Mouse (Mus musculus): Measurements from ENCODE around the gene B4galt1. TPM values are rescaled to one million over a fixed set of nuclear protein-coding genes. Genes with fewer than 3 reads are reported as not detected.

The B4galt1 gene
- polyA plus RNA-seq, 1 experiment = 43.8 TPM

- Histone ChIP-seq H3K4me1 (peaks cover 63% of the 10 kb centered on the region), H3K27me3 (replicated peaks) (no peaks in the 10 kb centered on the region), H3K9me3 (peaks cover 6% of the 10 kb centered on the region; the same call in 1 of the 2 replicates), H3K4me3 (replicated peaks) (peak overlapping the region; percentile 35), H3K36me3 (replicated peaks; ENCODE audit: low read length) (no peaks in the 10 kb centered on the region)
- TF ChIP-seq FLI1 (IDR thresholded peaks at IDR 0.05; ENCODE audit: low read length) (no peak), GATA1 (IDR thresholded peaks at IDR 0.05; ENCODE audit: borderline replicate concordance, low read length) (no peak)
Observed at GRCm38 (mm10) chr4:40888839-40889238, 35.0 kb upstream of the B4galt1 start.

GRCm38 (mm10) chr4:40885883-40886282, 32.1 kb upstream of the B4galt1 start:
- H3K4me1 ChIP-seq = peaks cover 74% of the 10 kb centered on the region
- no peaks in the 10 kb centered on the region for H3K36me3 ChIP-seq (replicated peaks; ENCODE audit: low read length)
- TF ChIP-seq FLI1 (IDR thresholded peaks at IDR 0.05; ENCODE audit: low read length) (no peak), GATA1 (IDR thresholded peaks at IDR 0.05; ENCODE audit: borderline replicate concordance, low read length) (no peak)
- H3K27me3 ChIP-seq (replicated peaks) = no peaks in the 10 kb centered on the region
- no peak overlapping the region for H3K4me3 ChIP-seq (replicated peaks)
- H3K9me3 ChIP-seq = no peaks in the 10 kb centered on the region

- no peaks in the 10 kb centered on the region for H3K9me3 ChIP-seq
- H3K36me3 ChIP-seq (replicated peaks; ENCODE audit: low read length) = no peaks in the 10 kb centered on the region
- peaks cover 75% of the 10 kb centered on the region for H3K4me1 ChIP-seq
- no peaks in the 10 kb centered on the region for H3K27me3 ChIP-seq (replicated peaks)
- TF ChIP-seq GATA1 (IDR thresholded peaks at IDR 0.05; ENCODE audit: borderline replicate concordance, low read length) = no peak
- TF ChIP-seq FLI1 (IDR thresholded peaks at IDR 0.05; ENCODE audit: low read length) = no peak
- H3K4me3 ChIP-seq (replicated peaks) = no peak overlapping the region
Observed at GRCm38 (mm10) chr4:40885166-40885525, 31.3 kb upstream of the B4galt1 start.

GRCm38 (mm10) chr4:40884282-40885165, 30.7 kb upstream of the B4galt1 start:
- TF ChIP-seq FLI1 (IDR thresholded peaks at IDR 0.05; ENCODE audit: low read length) (no peak), GATA1 (IDR thresholded peaks at IDR 0.05; ENCODE audit: borderline replicate concordance, low read length) (no peak)
- H3K9me3 ChIP-seq = no peaks in the 10 kb centered on the region
- H3K36me3 ChIP-seq (replicated peaks; ENCODE audit: low read length) = no peaks in the 10 kb centered on the region
- no peak overlapping the region for H3K4me3 ChIP-seq (replicated peaks)
- no peaks in the 10 kb centered on the region for H3K27me3 ChIP-seq (replicated peaks)
- H3K4me1 ChIP-seq = peaks cover 70% of the 10 kb centered on the region

- H3K9me3 ChIP-seq = no peaks in the 10 kb centered on the region
- no peak overlapping the region for H3K4me3 ChIP-seq (replicated peaks)
- no peak for TF ChIP-seq FLI1 (IDR thresholded peaks at IDR 0.05; ENCODE audit: low read length)
- TF ChIP-seq GATA1 (IDR thresholded peaks at IDR 0.05; ENCODE audit: borderline replicate concordance, low read length) = no peak
- H3K27me3 ChIP-seq (replicated peaks) = no peaks in the 10 kb centered on the region
- no peaks in the 10 kb centered on the region for H3K36me3 ChIP-seq (replicated peaks; ENCODE audit: low read length)
- peaks cover 61% of the 10 kb centered on the region for H3K4me1 ChIP-seq
Observed at GRCm38 (mm10) chr4:40883200-40883599, 29.4 kb upstream of the B4galt1 start.

DNA sequence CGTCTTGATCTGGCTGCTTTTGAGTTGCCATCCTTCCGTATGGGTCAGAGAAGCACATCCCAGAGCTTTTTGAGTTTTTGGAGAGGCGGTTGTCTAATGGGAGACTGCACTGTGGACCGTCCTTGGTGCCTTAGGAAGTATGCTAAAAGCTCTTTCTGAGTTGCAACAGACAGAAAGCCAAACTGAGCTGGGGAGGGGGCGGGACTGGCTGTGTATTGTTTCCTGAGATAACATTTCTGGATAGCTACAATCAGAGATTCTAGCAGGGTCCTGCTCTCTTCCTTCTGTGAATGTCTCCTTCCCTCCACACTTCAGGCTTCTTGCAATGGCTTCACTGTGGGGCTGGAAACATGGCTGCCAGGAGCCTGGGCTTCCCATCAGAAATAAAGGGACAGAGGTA, 23.7 kb upstream of the B4galt1 start:
- Histone ChIP-seq H3K36me3 (replicated peaks; ENCODE audit: low read length) (no peaks in the 10 kb centered on the region), H3K4me1 (peaks cover 79% of the 10 kb centered on the region), H3K9me3 (no peaks in the 10 kb centered on the region), H3K27me3 (replicated peaks) (no peaks in the 10 kb centered on the region), H3K4me3 (replicated peaks) (peak overlapping the region; percentile 73)
- no peak for TF ChIP-seq GATA1 (IDR thresholded peaks at IDR 0.05; ENCODE audit: borderline replicate concordance, low read length)
- no peak for TF ChIP-seq FLI1 (IDR thresholded peaks at IDR 0.05; ENCODE audit: low read length)

DNA sequence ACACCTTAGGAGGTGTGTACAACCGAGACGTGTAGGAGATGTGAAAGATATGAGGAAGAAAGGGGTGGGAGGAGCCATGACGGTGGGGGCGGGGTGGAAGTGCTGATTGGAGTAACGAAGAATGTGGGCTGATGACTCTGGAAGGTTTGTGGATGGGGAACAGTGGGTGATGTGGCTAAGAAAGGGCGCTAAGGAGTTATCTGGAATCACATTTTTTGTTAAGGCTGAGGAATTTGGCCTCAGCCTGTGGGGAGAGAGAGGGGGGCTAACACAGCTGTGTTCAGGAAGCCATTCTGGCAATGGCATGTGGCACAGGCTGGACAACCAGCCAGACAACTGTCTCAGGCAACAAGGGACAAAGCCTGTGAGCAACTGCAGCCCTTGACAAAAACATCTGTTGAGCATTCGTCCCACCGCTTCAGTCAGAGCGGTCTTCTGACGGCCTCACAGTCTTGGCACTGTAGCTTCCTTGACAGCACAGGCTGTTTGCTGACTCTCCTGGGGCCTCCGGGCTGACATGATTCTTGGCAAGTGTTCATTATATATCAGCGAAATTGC, 23.1 kb upstream of the B4galt1 start:
- TF ChIP-seq GATA1 (IDR thresholded peaks at IDR 0.05; ENCODE audit: borderline replicate concordance, low read length) = no peak
- no peak for TF ChIP-seq FLI1 (IDR thresholded peaks at IDR 0.05; ENCODE audit: low read length)
- no peaks in the 10 kb centered on the region for H3K36me3 ChIP-seq (replicated peaks; ENCODE audit: low read length)
- peaks cover 79% of the 10 kb centered on the region for H3K4me1 ChIP-seq
- no peaks in the 10 kb centered on the region for H3K27me3 ChIP-seq (replicated peaks)
- no peaks in the 10 kb centered on the region for H3K9me3 ChIP-seq
- peak overlapping the region; percentile 73 for H3K4me3 ChIP-seq (replicated peaks)

- Histone ChIP-seq H3K4me3 (replicated peaks) (no peak overlapping the region), H3K27me3 (replicated peaks) (no peaks in the 10 kb centered on the region), H3K4me1 (peaks cover 84% of the 10 kb centered on the region)
Observed at GRCm38 (mm10) chr4:40875842-40876241, 22.0 kb upstream of the B4galt1 start.

GRCm38 (mm10) chr4:40874794-40875552, 21.2 kb upstream of the B4galt1 start:
- no peak for TF ChIP-seq FLI1 (IDR thresholded peaks at IDR 0.05; ENCODE audit: low read length)
- TF ChIP-seq GATA1 (IDR thresholded peaks at IDR 0.05; ENCODE audit: borderline replicate concordance, low read length) = peak; percentile 86; the same call in 1 of the 3 replicates
- Histone ChIP-seq H3K27me3 (replicated peaks) (no peaks in the 10 kb centered on the region), H3K9me3 (no peaks in the 10 kb centered on the region), H3K4me3 (replicated peaks) (peak overlapping the region; percentile 86), H3K36me3 (replicated peaks; ENCODE audit: low read length) (no peaks in the 10 kb centered on the region), H3K4me1 (peaks cover 86% of the 10 kb centered on the region)

More at GRCm38 (mm10) chr4:40875842-40876241, 22.0 kb upstream of the B4galt1 start:
- no peaks in the 10 kb centered on the region for H3K9me3 ChIP-seq
- H3K36me3 ChIP-seq (replicated peaks; ENCODE audit: low read length) = no peaks in the 10 kb centered on the region
- TF ChIP-seq GATA1 (IDR thresholded peaks at IDR 0.05; ENCODE audit: borderline replicate concordance, low read length) = no peak
- no peak for TF ChIP-seq FLI1 (IDR thresholded peaks at IDR 0.05; ENCODE audit: low read length)
